Mouse (Mus musculus): ENCODE measurements around the gene Pitpnm1. TPM values are rescaled to one million over a fixed set of nuclear protein-coding genes. Genes with fewer than 3 reads are reported as not detected.
"Not testable (repeated sequence)": the region's sequence is repeated elsewhere in the genome, so short reads cannot be mapped to it uniquely, and the experiment has no call there.

The Pitpnm1 gene
- polyA plus RNA-seq, 1 experiment from 2014 or later, result 9.2 TPM

- no peak overlapping the region for H3K27ac ChIP-seq (ENCODE audit: low read length)
- H3K4me2 ChIP-seq (replicated peaks; ENCODE audit: low read depth, low read length), result no peak overlapping the region
- no peak overlapping the region for H3K4me3 ChIP-seq (ENCODE audit: low read depth, low read length)
- no peak for ATAC-seq (ENCODE audit: insufficient number of reproducible peaks, insufficient read depth, low FRiP score, low read depth)
- H3K4me1 ChIP-seq (ENCODE audit: control insufficient read depth, insufficient read depth, low read length), result 0 out of 2 replicates have a peak, but pooled peaks cover 4% of the 10 kb centered on the region
- H3K27me3 ChIP-seq (ENCODE audit: control insufficient read depth, insufficient read depth, low read length), result no peaks in the 10 kb centered on the region
- no peaks in the 10 kb centered on the region for H3K36me3 ChIP-seq (ENCODE audit: control insufficient read depth, insufficient read depth, low read length)
- H3K9ac ChIP-seq (replicated peaks; ENCODE audit: low read depth, low read length), result peak overlapping the region; percentile 1; the same call in 1 of the 2 replicates
- H3K9me3 ChIP-seq (ENCODE audit: control insufficient read depth, low read depth, low read length), result no peaks in the 10 kb centered on the region
- 53% methylated on average over 4 of the region's 4 CpGs for WGBS
Measured at GRCm38 (mm10) chr19:4056727-4057126, 43.1 kb upstream of the Pitpnm1 start.

GRCm38 (mm10) chr19:4057389-4057788 is 42.4 kb upstream of the Pitpnm1 start:
- Histone ChIP-seq H3K27ac (ENCODE audit: low read length) (no peak overlapping the region), H3K9ac (replicated peaks; ENCODE audit: low read depth, low read length) (no peak overlapping the region), H3K36me3 (ENCODE audit: control insufficient read depth, insufficient read depth, low read length) (no peaks in the 10 kb centered on the region), H3K4me1 (ENCODE audit: control insufficient read depth, insufficient read depth, low read length) (0 out of 2 replicates have a peak, but pooled peaks cover 4% of the 10 kb centered on the region), H3K27me3 (ENCODE audit: control insufficient read depth, insufficient read depth, low read length) (no peaks in the 10 kb centered on the region), H3K4me2 (replicated peaks; ENCODE audit: low read depth, low read length) (no peak overlapping the region), H3K4me3 (ENCODE audit: low read depth, low read length) (no peak overlapping the region), H3K9me3 (ENCODE audit: control insufficient read depth, low read depth, low read length) (no peaks in the 10 kb centered on the region)
- 89% methylated on average over 13 of the region's 13 CpGs for WGBS
- no peak for ATAC-seq (ENCODE audit: insufficient number of reproducible peaks, insufficient read depth, low FRiP score, low read depth)

- H3K4me2 ChIP-seq (replicated peaks; ENCODE audit: low read depth, low read length), result no peak overlapping the region
- ATAC-seq (ENCODE audit: insufficient number of reproducible peaks, insufficient read depth, low FRiP score, low read depth), result no peak
- H3K36me3 ChIP-seq (ENCODE audit: control insufficient read depth, insufficient read depth, low read length), result no peaks in the 10 kb centered on the region
- H3K27ac ChIP-seq (ENCODE audit: low read length), result no peak overlapping the region
- H3K27me3 ChIP-seq (ENCODE audit: control insufficient read depth, insufficient read depth, low read length), result no peaks in the 10 kb centered on the region
- H3K4me3 ChIP-seq (ENCODE audit: low read depth, low read length), result no peak overlapping the region
- H3K9ac ChIP-seq (replicated peaks; ENCODE audit: low read depth, low read length), result no peak overlapping the region
- 95% methylated on average over 7 of the region's 7 CpGs for WGBS
- H3K9me3 ChIP-seq (ENCODE audit: control insufficient read depth, low read depth, low read length), result no peaks in the 10 kb centered on the region
- 0 out of 2 replicates have a peak, but pooled peaks cover 4% of the 10 kb centered on the region for H3K4me1 ChIP-seq (ENCODE audit: control insufficient read depth, insufficient read depth, low read length)
Measured at GRCm38 (mm10) chr19:4057962-4058361, 41.8 kb upstream of the Pitpnm1 start.

GRCm38 (mm10) chr19:4058581-4058980 is 41.2 kb upstream of the Pitpnm1 start:
- ATAC-seq (ENCODE audit: insufficient number of reproducible peaks, insufficient read depth, low FRiP score, low read depth), result no peak
- no peak overlapping the region for H3K9ac ChIP-seq (replicated peaks; ENCODE audit: low read depth, low read length)
- no peak overlapping the region for H3K4me2 ChIP-seq (replicated peaks; ENCODE audit: low read depth, low read length)
- no peak overlapping the region for H3K4me3 ChIP-seq (ENCODE audit: low read depth, low read length)
- no peaks in the 10 kb centered on the region for H3K27me3 ChIP-seq (ENCODE audit: control insufficient read depth, insufficient read depth, low read length)
- no peaks in the 10 kb centered on the region for H3K36me3 ChIP-seq (ENCODE audit: control insufficient read depth, insufficient read depth, low read length)
- H3K27ac ChIP-seq (ENCODE audit: low read length), result no peak overlapping the region
- 88% methylated on average over 5 of the region's 5 CpGs for WGBS
- 0 out of 2 replicates have a peak, but pooled peaks cover 4% of the 10 kb centered on the region for H3K4me1 ChIP-seq (ENCODE audit: control insufficient read depth, insufficient read depth, low read length)
- H3K9me3 ChIP-seq (ENCODE audit: control insufficient read depth, low read depth, low read length), result no peaks in the 10 kb centered on the region

GRCm38 (mm10) chr19:4059069-4059740 is 40.6 kb upstream of the Pitpnm1 start, which contains the start of gene Gstp3:
Gene Gstp3, minus strand, starts transcription at chr19:4059569.
- Histone ChIP-seq H3K27me3 (ENCODE audit: control insufficient read depth, insufficient read depth, low read length) (no peaks in the 10 kb centered on the region), H3K9me3 (ENCODE audit: control insufficient read depth, low read depth, low read length) (no peaks in the 10 kb centered on the region), H3K27ac (ENCODE audit: low read length) (no peak within 1 kb of the TSS), H3K4me2 (replicated peaks; ENCODE audit: low read depth, low read length) (no peak within 1 kb of the TSS), H3K9ac (replicated peaks; ENCODE audit: low read depth, low read length) (no peak within 1 kb of the TSS), H3K36me3 (ENCODE audit: control insufficient read depth, insufficient read depth, low read length) (no peaks in the 10 kb centered on the region), H3K4me3 (ENCODE audit: low read depth, low read length) (no peak within 1 kb of the TSS), H3K4me1 (ENCODE audit: control insufficient read depth, insufficient read depth, low read length) (0 out of 2 replicates have a peak, but pooled peaks cover 4% of the 10 kb centered on the region)
- peak; percentile 61; the same call in 1 of the 2 replicates for ATAC-seq (ENCODE audit: insufficient number of reproducible peaks, insufficient read depth, low FRiP score, low read depth)
- 67% methylated on average over 15 of the region's 15 CpGs for WGBS

- not testable (repeated sequence) for H3K9ac ChIP-seq (replicated peaks; ENCODE audit: low read depth, low read length); H3K4me3 ChIP-seq (ENCODE audit: low read depth, low read length); H3K27ac ChIP-seq (ENCODE audit: low read length); H3K36me3 ChIP-seq (ENCODE audit: control insufficient read depth, insufficient read depth, low read length); H3K4me2 ChIP-seq (replicated peaks; ENCODE audit: low read depth, low read length); H3K9me3 ChIP-seq (ENCODE audit: control insufficient read depth, low read depth, low read length); H3K4me1 ChIP-seq (ENCODE audit: control insufficient read depth, insufficient read depth, low read length); H3K27me3 ChIP-seq (ENCODE audit: control insufficient read depth, insufficient read depth, low read length); ATAC-seq (ENCODE audit: insufficient number of reproducible peaks, insufficient read depth, low FRiP score, low read depth)
- WGBS, result 88% methylated on average over 8 of the region's 8 CpGs
Measured at GRCm38 (mm10) chr19:4060044-4060898, 39.5 kb upstream of the Pitpnm1 start.

- ATAC-seq (ENCODE audit: insufficient number of reproducible peaks, insufficient read depth, low FRiP score, low read depth), result no peak
- 0 out of 2 replicates have a peak, but pooled peaks cover 4% of the 10 kb centered on the region for H3K4me1 ChIP-seq (ENCODE audit: control insufficient read depth, insufficient read depth, low read length)
- H3K27ac ChIP-seq (ENCODE audit: low read length), result no peak overlapping the region
- no peak overlapping the region for H3K9ac ChIP-seq (replicated peaks; ENCODE audit: low read depth, low read length)
- H3K4me3 ChIP-seq (ENCODE audit: low read depth, low read length), result no peak overlapping the region
- 92% methylated on average over 5 of the region's 6 CpGs for WGBS
- H3K27me3 ChIP-seq (ENCODE audit: control insufficient read depth, insufficient read depth, low read length), result no peaks in the 10 kb centered on the region
- H3K9me3 ChIP-seq (ENCODE audit: control insufficient read depth, low read depth, low read length), result no peaks in the 10 kb centered on the region
- no peak overlapping the region for H3K4me2 ChIP-seq (replicated peaks; ENCODE audit: low read depth, low read length)
- no peaks in the 10 kb centered on the region for H3K36me3 ChIP-seq (ENCODE audit: control insufficient read depth, insufficient read depth, low read length)
Measured at GRCm38 (mm10) chr19:4060899-4061465, 38.8 kb upstream of the Pitpnm1 start.

- WGBS, result 63% methylated on average over 2 of the region's 4 CpGs
- not testable (repeated sequence) for H3K4me3 ChIP-seq (ENCODE audit: low read depth, low read length); H3K4me2 ChIP-seq (replicated peaks; ENCODE audit: low read depth, low read length); H3K9me3 ChIP-seq (ENCODE audit: control insufficient read depth, low read depth, low read length); H3K36me3 ChIP-seq (ENCODE audit: control insufficient read depth, insufficient read depth, low read length); ATAC-seq (ENCODE audit: insufficient number of reproducible peaks, insufficient read depth, low FRiP score, low read depth); H3K9ac ChIP-seq (replicated peaks; ENCODE audit: low read depth, low read length); H3K27me3 ChIP-seq (ENCODE audit: control insufficient read depth, insufficient read depth, low read length); H3K27ac ChIP-seq (ENCODE audit: low read length); H3K4me1 ChIP-seq (ENCODE audit: control insufficient read depth, insufficient read depth, low read length)
Measured at GRCm38 (mm10) chr19:4063357-4063756, 36.4 kb upstream of the Pitpnm1 start.
